ENCODE assay signal across 14 mouse cellular contexts in the genomic region with DNA sequence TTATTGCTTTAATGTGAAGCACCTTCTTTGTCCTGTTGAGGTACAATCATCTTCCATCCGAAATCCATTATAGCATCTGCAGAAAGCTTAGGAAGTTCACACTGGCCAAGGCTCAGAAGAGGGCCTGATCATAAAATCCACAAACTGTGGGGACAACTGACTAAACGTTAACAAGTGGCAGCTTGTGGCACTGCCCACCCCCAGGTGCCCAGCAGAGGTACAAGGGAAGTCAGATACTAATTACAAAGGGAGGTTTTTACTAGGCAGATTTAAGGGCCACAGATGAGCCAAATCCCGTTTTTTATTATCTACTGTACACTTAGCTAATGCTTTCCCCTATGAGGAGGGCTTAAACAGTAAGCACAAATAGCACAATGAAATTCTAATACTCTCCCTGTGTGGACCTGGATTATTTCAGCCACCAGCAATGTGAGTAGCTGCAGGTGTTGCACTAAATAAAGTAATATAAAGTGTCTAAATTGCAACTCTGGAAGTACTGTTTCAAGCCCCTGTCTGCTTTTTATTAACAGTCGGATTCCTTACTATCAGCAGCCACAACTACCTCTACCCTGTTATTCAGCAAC.
DNase-seq lines count a peak whose midpoint lies in the region; ATAC-seq and TF ChIP-seq lines count a peak whose summit lies in the region.
"Had no signal": no experiment of that assay in that cellular context is flagged by ENCODE, and none has a peak within 500 bp of the region (broad histone marks: within the 10 kb centered on the region; RNA-seq: fewer than 3 reads in every experiment).

No protein-coding gene starts in this region.

- TF ChIP-seq CTCF in liver, postnatal 0 days (IDR thresholded peaks at IDR 0.05; ENCODE audit: low read depth), result no peak
- TF ChIP-seq CTCF in embryonic fibroblast, embryonic 13.5 days (IDR thresholded peaks at IDR 0.05; ENCODE audit: borderline replicate concordance, insufficient read depth, low read length), result no peak

- peaks cover 12% of the 10 kb centered on the region for H3K4me1 ChIP-seq in heart, embryonic 11.5 days (ENCODE audit: control insufficient read depth, insufficient read depth, low read length)
- H3K4me1 ChIP-seq in liver, embryonic 12.5 days, result no peaks in the 10 kb centered on the region
- no peaks in the 10 kb centered on the region for H3K4me1 ChIP-seq in liver, postnatal 0 days (ENCODE audit: insufficient read depth)
- H3K4me1 ChIP-seq in embryonic fibroblast, embryonic 13.5 days (ENCODE audit: control insufficient read depth, insufficient read depth, low read length), result peaks cover 16% of the 10 kb centered on the region
- H3K4me1 ChIP-seq: hindbrain, embryonic 12.5 days; neural tube, embryonic 13.5 days had no signal

- H3K9ac ChIP-seq in heart, embryonic 11.5 days (ENCODE audit: low read depth, low read length), result no peak overlapping the region
- H3K9ac ChIP-seq in liver, embryonic 12.5 days, result no peak overlapping the region
- H3K9ac ChIP-seq in liver, postnatal 0 days (replicated peaks), result no peak overlapping the region
- H3K9ac ChIP-seq: hindbrain, embryonic 12.5 days; neural tube, embryonic 13.5 days had no signal

- 0 out of 2 replicates have a peak, but pooled peaks have one; percentile 17 for TF ChIP-seq POLR2A in embryonic fibroblast, embryonic 13.5 days (IDR thresholded peaks at IDR 0.05; ENCODE audit: low read depth, low read length)
- TF ChIP-seq POLR2A in myocyte (IDR thresholded peaks at IDR 0.05; ENCODE audit: insufficient read length, low read depth), result no peak

- no peak for ATAC-seq in heart, embryonic 11.5 days (replicated peaks; ENCODE audit: insufficient number of reproducible peaks, low FRiP score, low TSS enrichment)
- no peak for ATAC-seq in liver, embryonic 12.5 days
- no peak for ATAC-seq in liver, postnatal 0 days
- ATAC-seq: midbrain, embryonic 16.5 days had no signal

- no peaks in the 10 kb centered on the region for H3K36me3 ChIP-seq in heart, embryonic 11.5 days (ENCODE audit: control insufficient read depth, insufficient read depth, low read length)
- no peaks in the 10 kb centered on the region for H3K36me3 ChIP-seq in liver, embryonic 12.5 days
- no peaks in the 10 kb centered on the region for H3K36me3 ChIP-seq in liver, postnatal 0 days (replicated peaks; ENCODE audit: insufficient read depth, low read length)
- H3K36me3 ChIP-seq in myocyte (ENCODE audit: control insufficient read depth, insufficient read depth), result no peaks in the 10 kb centered on the region
- H3K36me3 ChIP-seq: hindbrain, embryonic 12.5 days; neural tube, embryonic 13.5 days had no signal

- TF ChIP-seq EP300 in liver, postnatal 0 days (IDR thresholded peaks at IDR 0.05; ENCODE audit: low read depth), result no peak

- no peak overlapping the region for H3K4me3 ChIP-seq in heart, embryonic 11.5 days (ENCODE audit: low read depth, low read length)
- H3K4me3 ChIP-seq in liver, embryonic 12.5 days, result no peak overlapping the region
- H3K4me3 ChIP-seq in liver, postnatal 0 days (ENCODE audit: low read depth, low read length), result no peak overlapping the region
- H3K4me3 ChIP-seq in embryonic fibroblast, embryonic 13.5 days (ENCODE audit: insufficient read depth, low read length), result no peak overlapping the region
- H3K4me3 ChIP-seq in myocyte, result peak overlapping the region; percentile 4
- H3K4me3 ChIP-seq: hindbrain, embryonic 12.5 days; neural tube, embryonic 13.5 days had no signal

- peak overlapping the region; percentile 85 for H3K27ac ChIP-seq in heart, embryonic 11.5 days (ENCODE audit: low read depth, low read length)
- no peak overlapping the region for H3K27ac ChIP-seq in liver, embryonic 12.5 days
- no peak overlapping the region for H3K27ac ChIP-seq in liver, postnatal 0 days (ENCODE audit: low read depth)
- H3K27ac ChIP-seq in embryonic fibroblast, embryonic 13.5 days (ENCODE audit: insufficient read depth, low read length), result peak overlapping the region; percentile 98
- H3K27ac ChIP-seq: hindbrain, embryonic 12.5 days; neural tube, embryonic 13.5 days had no signal

- DNase-seq in heart, postnatal 10 days, result no peak
- no peak for DNase-seq in liver, postnatal 0 days
- no peak for DNase-seq in embryo, embryonic 10.5 days (ENCODE audit: low spot score)
- DNase-seq: adrenal gland, postnatal 36 days; cerebellum, postnatal 36 days; layer of hippocampus, postnatal 36 days; liver had no signal

- no peaks in the 10 kb centered on the region for H3K9me3 ChIP-seq in heart, embryonic 11.5 days (replicated peaks; ENCODE audit: control insufficient read depth, low read length)
- no peaks in the 10 kb centered on the region for H3K9me3 ChIP-seq in liver, embryonic 12.5 days (replicated peaks)
- H3K9me3 ChIP-seq in liver, postnatal 0 days (ENCODE audit: low read length), result no peaks in the 10 kb centered on the region
- H3K9me3 ChIP-seq: hindbrain, embryonic 12.5 days; neural tube, embryonic 13.5 days had no signal

- intact Hi-C loops in heart, postnatal 10 days (cut with DNase I), result loop anchor here (5.0 to 10.0 kb wide), 2 partner anchors 90 to 408 kb away; no protein-coding TSS in a partner anchor

- H3K27me3 ChIP-seq in heart, embryonic 11.5 days (ENCODE audit: control insufficient read depth, insufficient read depth, low read length), result no peaks in the 10 kb centered on the region
- H3K27me3 ChIP-seq in liver, embryonic 12.5 days (replicated peaks), result no peaks in the 10 kb centered on the region
- H3K27me3 ChIP-seq in liver, postnatal 0 days (ENCODE audit: insufficient read depth, low read length), result no peaks in the 10 kb centered on the region
- H3K27me3 ChIP-seq in myocyte (ENCODE audit: control insufficient read depth, insufficient read depth, insufficient read length), result no peaks in the 10 kb centered on the region
- H3K27me3 ChIP-seq: hindbrain, embryonic 12.5 days; neural tube, embryonic 13.5 days had no signal

- no peak overlapping the region for H3ac ChIP-seq in myocyte (ENCODE audit: control insufficient read depth, insufficient read length)

- 45% methylated on average over 4 of the region's 4 CpGs for WGBS in heart, embryonic 11.5 days (ENCODE audit: insufficient replicate concordance)
- WGBS in liver, embryonic 12.5 days (ENCODE audit: insufficient replicate concordance), result 47% methylated on average over 4 of the region's 4 CpGs
- WGBS in liver, postnatal 0 days (ENCODE audit: insufficient replicate concordance), result 53% methylated on average over 4 of the region's 4 CpGs

- H3K79me2 ChIP-seq in myocyte (ENCODE audit: control insufficient read depth, insufficient read depth), result no peaks in the 10 kb centered on the region

- peak overlapping the region; percentile 50; the same call in 1 of the 2 replicates for H3K4me2 ChIP-seq in heart, embryonic 11.5 days
- peak overlapping the region; percentile 36; the same call in 1 of the 2 replicates for H3K4me2 ChIP-seq in liver, embryonic 12.5 days
- no peak overlapping the region for H3K4me2 ChIP-seq in liver, postnatal 0 days (ENCODE audit: low read depth, low read length)
- peak overlapping the region; percentile 87 for H3K4me2 ChIP-seq in myocyte (ENCODE audit: low read depth)
- H3K4me2 ChIP-seq: neural tube, embryonic 13.5 days had no signal

TF ChIP-seq in myocyte, 11 proteins besides CTCF, POLR2A, EP300 and RAD21:
- TF ChIP-seq MYOD1 (IDR thresholded peaks at IDR 0.05; ENCODE audit: control insufficient read depth in 1 of 3, insufficient read length in 2 of 3, low read depth in 2 of 3), result no peak

Comparison
In these comparisons a context has a peak if more than half of its experiments do, and no peak if none do; other contexts are left out.
1. H3K27ac ChIP-seq: peak in heart, embryonic 11.5 days (single experiment) and embryonic fibroblast, embryonic 13.5 days (single experiment); none in liver, embryonic 12.5 days (single experiment) and liver, postnatal 0 days (single experiment).